Mouse (Mus musculus) spleen, adult 2 months (tissue): ENCODE results near the gene Doc2b.

Experiments
- CTCF ChIP-seq: fragments of 200-500 bp; IDR thresholded peaks from 2 replicates; pipeline ENCODE4 v1.5.1; 2011; ENCODE audit warnings: mild to moderate bottlenecking, inconsistent platforms; ENCODE audit not compliant: insufficient read depth, insufficient read length, insufficient replicate concordance; ENCODE audit errors: extremely low read depth
- POLR2A ChIP-seq: fragments of 200-500 bp; IDR thresholded peaks from 2 replicates; pipeline ENCODE4 v1.6.1; 2011; ENCODE audit warnings: low read depth, low read length, inconsistent platforms

GRCm38 (mm10) chr11:75807486-75807885, 11.6 kb upstream of the Doc2b start:
- TF ChIP-seq CTCF (no peak), POLR2A (no peak)
